Mouse (Mus musculus) MEL (cell line): ENCODE data around the gene Tspoap1. TPM values are rescaled to one million over a fixed set of nuclear protein-coding genes. Genes with fewer than 3 reads are reported as not detected.

Experiments
- DNase-seq: peaks from one replicate; pipeline ENCODE4 v3.0.0; 2011; ENCODE audit warnings: low read depth, low spot score
- H3K27ac ChIP-seq: 2 replicates; pipeline ENCODE4 v1.5.1; 2012; ENCODE audit warnings: low read depth, mild to moderate bottlenecking, control low read depth, low read length, moderate library complexity; ENCODE audit not compliant: control insufficient read depth
- H3K27me3 ChIP-seq, 2 experiments: fragments of 150-350 bp in 1 of 2; sonication (generic) in 1 of 2; 2 replicates each; pipeline ENCODE4 v1.6.1; 2012; ENCODE audit warnings: low read length in 2 of 2, mild to moderate bottlenecking in 2 of 2, improper control_type of control experiment in 1 of 2, moderate library complexity in 1 of 2; ENCODE audit not compliant: insufficient read depth in 2 of 2, control insufficient read depth in 1 of 2
- H3K36me3 ChIP-seq, 2 experiments: 2 replicates each; pipeline ENCODE4 v1.6.1; 2012 to 2014; ENCODE audit warnings: low read length in 2 of 2, improper control_type of control experiment in 1 of 2, inconsistent platforms in 1 of 2, mild to moderate bottlenecking in 1 of 2; ENCODE audit not compliant: insufficient read depth in 2 of 2, control insufficient read depth in 1 of 2
- H3K4me1 ChIP-seq, 2 experiments: fragments of 150-350 bp in 1 of 2; sonication (generic) in 1 of 2; 2 replicates each; pipeline ENCODE4 v1.6.1; 2012; ENCODE audit warnings: low read length in 2 of 2, improper control_type of control experiment in 1 of 2, mild to moderate bottlenecking in 1 of 2; ENCODE audit not compliant: insufficient read depth in 2 of 2, control insufficient read depth in 1 of 2
- H3K4me3 ChIP-seq, 2 experiments: fragments of 150-350 bp in 1 of 2; sonication (generic) in 1 of 2; 2 replicates each; pipeline ENCODE4 v1.5.1; 2012; ENCODE audit warnings: low read depth in 2 of 2, low read length in 2 of 2, mild to moderate bottlenecking in 2 of 2, moderate library complexity in 2 of 2, control low read depth in 1 of 2, improper control_type of control experiment in 1 of 2; ENCODE audit not compliant: control insufficient read depth in 1 of 2, insufficient read depth in 1 of 2
- H3K79me2 ChIP-seq: 2 replicates; pipeline ENCODE4 v1.6.1; 2012; ENCODE audit warnings: mild to moderate bottlenecking, low read length, moderate library complexity; ENCODE audit not compliant: control insufficient read depth, poor library complexity, insufficient read depth
- H3K9ac ChIP-seq: 2 replicates; pipeline ENCODE4 v1.6.1; 2012; ENCODE audit warnings: low read depth, mild to moderate bottlenecking, control low read depth, low read length, moderate library complexity; ENCODE audit not compliant: control insufficient read depth, poor library complexity, severe bottlenecking
- H3K9me3 ChIP-seq: fragments of 150-350 bp; sonication (generic); replicated peaks from 2 replicates; pipeline ENCODE4 v1.6.1; 2012; ENCODE audit warnings: mild to moderate bottlenecking, low read length, improper control_type of control experiment, moderate library complexity; ENCODE audit not compliant: insufficient read depth
- BHLHE40 ChIP-seq: IDR thresholded peaks from 2 replicates; pipeline ENCODE4 v1.6.1; 2012; ENCODE audit warnings: low read depth, mild to moderate bottlenecking, inconsistent platforms, low read length, improper control_type of control experiment, borderline replicate concordance
- CHD2 ChIP-seq: IDR thresholded peaks from 2 replicates; pipeline ENCODE4 v1.6.1; 2011; ENCODE audit warnings: low read length, improper control_type of control experiment
- CTCF ChIP-seq, 3 experiments: IDR thresholded peaks in 2 of 3; conservative IDR thresholded peaks in 1 of 3; 2 replicates each; pipeline ENCODE4 v1.5.1; 2011 to 2012; ENCODE audit warnings: low read length in 3 of 3, low read depth in 2 of 3, mild to moderate bottlenecking in 2 of 3, improper control_type of control experiment in 1 of 3, inconsistent platforms in 1 of 3, mixed read lengths in 1 of 3, moderate library complexity in 1 of 3; ENCODE audit not compliant: control insufficient read depth in 1 of 3, insufficient read depth in 1 of 3, poor library complexity in 1 of 3, severe bottlenecking in 1 of 3
- E2F4 ChIP-seq: IDR thresholded peaks from 2 replicates; pipeline ENCODE4 v1.6.1; 2011; ENCODE audit warnings: low read depth, low read length, improper control_type of control experiment, borderline replicate concordance
- EP300 ChIP-seq, 2 experiments: IDR thresholded peaks; 2 replicates each; pipeline ENCODE4 v1.6.1; 2011; ENCODE audit warnings: improper control_type of control experiment in 2 of 2, low read length in 2 of 2, low read depth in 1 of 2, mild to moderate bottlenecking in 1 of 2
- ETS1 ChIP-seq: IDR thresholded peaks from 2 replicates; pipeline ENCODE4 v1.6.1; 2012; ENCODE audit warnings: low read depth, mild to moderate bottlenecking, inconsistent platforms, low read length, improper control_type of control experiment, moderate library complexity
- GABPA ChIP-seq: IDR thresholded peaks from 2 replicates; pipeline ENCODE4 v1.6.1; 2012; ENCODE audit warnings: low read depth, mild to moderate bottlenecking, inconsistent platforms, low read length, improper control_type of control experiment, moderate library complexity
- KAT2A ChIP-seq: conservative IDR thresholded peaks from 2 replicates; pipeline ENCODE4 v1.6.1; 2012; ENCODE audit warnings: low read depth, low read length, improper control_type of control experiment, inconsistent platforms
- MAZ ChIP-seq: IDR thresholded peaks from 2 replicates; pipeline ENCODE4 v1.6.1; 2012; ENCODE audit warnings: low read depth, mild to moderate bottlenecking, inconsistent platforms, low read length, improper control_type of control experiment
- MYB ChIP-seq: IDR thresholded peaks from 2 replicates; pipeline ENCODE4 v1.6.1; 2011; ENCODE audit warnings: mild to moderate bottlenecking, low read depth, low read length, improper control_type of control experiment
- NELFE ChIP-seq: IDR thresholded peaks from 2 replicates; pipeline ENCODE4 v1.6.1; 2011; ENCODE audit warnings: low read depth, low read length, improper control_type of control experiment
- NRF1 ChIP-seq: IDR thresholded peaks from 2 replicates; pipeline ENCODE4 v1.6.1; 2014; ENCODE audit warnings: low read depth, mild to moderate bottlenecking, inconsistent platforms, low read length, improper control_type of control experiment, moderate library complexity; ENCODE audit not compliant: poor library complexity, insufficient read depth, severe bottlenecking
- POLR2AphosphoS5 ChIP-seq: IDR thresholded peaks from 2 replicates; pipeline ENCODE4 v1.6.1; 2012; ENCODE audit warnings: low read depth, borderline replicate concordance, mild to moderate bottlenecking, inconsistent platforms, low read length, moderate library complexity, mixed read lengths
- UBTF ChIP-seq: IDR thresholded peaks from 2 replicates; pipeline ENCODE4 v1.6.1; 2012; ENCODE audit warnings: low read depth, mild to moderate bottlenecking, inconsistent platforms, low read length, improper control_type of control experiment, moderate library complexity, borderline replicate concordance; ENCODE audit not compliant: insufficient read depth
- USF2 ChIP-seq, 2 experiments: IDR thresholded peaks; 2 replicates each; pipeline ENCODE4 v1.6.1; 2011 to 2012; ENCODE audit warnings: improper control_type of control experiment in 2 of 2, low read length in 2 of 2, borderline replicate concordance in 1 of 2, inconsistent platforms in 1 of 2, low read depth in 1 of 2, mild to moderate bottlenecking in 1 of 2; ENCODE audit not compliant: insufficient read depth in 1 of 2
- ZC3H11A ChIP-seq: IDR thresholded peaks from 2 replicates; pipeline ENCODE4 v1.6.1; 2012; ENCODE audit warnings: low read depth, mild to moderate bottlenecking, inconsistent platforms, low read length, improper control_type of control experiment
- ZKSCAN1 ChIP-seq: IDR thresholded peaks from 2 replicates; pipeline ENCODE4 v1.6.1; 2012; ENCODE audit warnings: low read depth, mild to moderate bottlenecking, inconsistent platforms, low read length, improper control_type of control experiment, moderate library complexity
- ZMIZ1 ChIP-seq: IDR thresholded peaks from 2 replicates; pipeline ENCODE4 v1.6.1; 2012; ENCODE audit warnings: low read depth, mild to moderate bottlenecking, inconsistent platforms, low read length, improper control_type of control experiment, moderate library complexity
- ZNF384 ChIP-seq: IDR thresholded peaks from 2 replicates; pipeline ENCODE4 v1.6.1; 2012; ENCODE audit warnings: low read depth, mild to moderate bottlenecking, inconsistent platforms, low read length, improper control_type of control experiment
- polyA plus RNA-seq, 2 experiments: library from polyadenylated mRNA; stranded (reverse) in 1 of 2; unstranded in 1 of 2; fragments of >175 nt in 1 of 2; fragments of >200 nt in 1 of 2; gene quantifications; 2 replicates each; pipeline versions ENCODE4 v1.2.1 to v1.2.4; 2012; ENCODE audit warnings: low replicate concordance in 2 of 2, low read depth in 1 of 2; ENCODE audit not compliant: insufficient read length in 2 of 2, insufficient read depth in 1 of 2, missing spikeins in 1 of 2
- total RNA-seq: library from RNA; depleted of rRNA; stranded (reverse); fragments of 300-350 nt; gene quantifications from 2 replicates; pipeline ENCODE4 v1.2.3, GENCODE M21; 2012

Tspoap1 gene
- total and polyA plus RNA-seq, 3 experiments: 5.2 to 8.6 TPM; not detected in 1

- DNase-seq: peak; percentile 61
- no peaks in the 10 kb centered on the region for H3K9me3 ChIP-seq
- peaks cover 9% of the 10 kb centered on the region for H3K79me2 ChIP-seq
- no peaks in the 10 kb centered on the region for H3K27me3 ChIP-seq
- H3K36me3 ChIP-seq: no peaks in the 10 kb centered on the region; a peak in 1 of 4 replicates
- no peaks in the 10 kb centered on the region; a peak in 1 of 4 replicates for H3K4me1 ChIP-seq
- H3K27ac ChIP-seq: no peak overlapping the region
- TF ChIP-seq GABPA (no peak), POLR2AphosphoS5 (peak; percentile 91; the same call in 1 of the 2 replicates), ZMIZ1 (no peak)
- TF ChIP-seq, all 39 proteins: peak for 1
- H3K9ac ChIP-seq: no peak overlapping the region
- no peak overlapping the region for H3K4me3 ChIP-seq
These were observed 1.7 kb downstream of the Tspoap1 start for GRCm38 (mm10) chr11:87761806-87762701.

- H3K4me1 ChIP-seq: no peaks in the 10 kb centered on the region; a peak in 1 of 4 replicates
- no peak overlapping the region for H3K9ac ChIP-seq
- no peaks in the 10 kb centered on the region for H3K36me3 ChIP-seq
These were observed 2.5 kb downstream of the Tspoap1 start for GRCm38 (mm10) chr11:87762702-87763385.

GRCm38 (mm10) chr11:87763511-87763987, 3.2 kb downstream of the Tspoap1 start:
- Histone ChIP-seq H3K79me2 (no peaks in the 10 kb centered on the region), H3K27me3 (no peaks in the 10 kb centered on the region), H3K9ac (no peak overlapping the region), H3K9me3 (no peaks in the 10 kb centered on the region), H3K4me3 (no peak overlapping the region), H3K27ac (no peak overlapping the region), H3K4me1 (no peaks in the 10 kb centered on the region; a peak in 1 of 4 replicates), H3K36me3 (no peaks in the 10 kb centered on the region)
- TF ChIP-seq ZC3H11A (no peak), MYB (no peak), POLR2AphosphoS5 (peak; percentile 96; the same call in 1 of the 2 replicates)
- DNase-seq: peak; percentile 37

More at GRCm38 (mm10) chr11:87762702-87763385, 2.5 kb downstream of the Tspoap1 start:
- Histone ChIP-seq H3K9me3 (no peaks in the 10 kb centered on the region), H3K27ac (no peak overlapping the region), H3K4me3 (no peak overlapping the region), H3K79me2 (peaks cover 3% of the 10 kb centered on the region), H3K27me3 (no peaks in the 10 kb centered on the region)
- DNase-seq: peak; percentile 42
- TF ChIP-seq UBTF: no peak
- TF ChIP-seq NELFE: no peak
- no peak for TF ChIP-seq BHLHE40
- TF ChIP-seq KAT2A: no peak
- TF ChIP-seq EP300 (IDR thresholded peaks at IDR 0.05; ENCODE audit: low read depth in 1 of 2, low read length in 2 of 2): no peak
- no peak for TF ChIP-seq NRF1
- no peak for TF ChIP-seq CHD2
- no peak for TF ChIP-seq ZNF384
- TF ChIP-seq E2F4: no peak
- TF ChIP-seq MAZ: no peak
- no peak for TF ChIP-seq MYB
- no peak for TF ChIP-seq ZKSCAN1
- no peak for TF ChIP-seq ZMIZ1
- TF ChIP-seq POLR2AphosphoS5: no peak
- no peak for TF ChIP-seq ETS1
- TF ChIP-seq USF2 (IDR thresholded peaks at IDR 0.05; ENCODE audit: borderline replicate concordance in 1 of 2, insufficient read depth in 1 of 2, low read depth in 1 of 2, low read length in 2 of 2): no peak
- no peak for TF ChIP-seq CTCF (IDR thresholded peaks at IDR 0.05 in 2 of 3, conservative IDR thresholded peaks at IDR 0.05 in 1 of 3; ENCODE audit: control insufficient read depth in 1 of 3, insufficient read depth in 1 of 3, low read depth in 2 of 3, low read length in 3 of 3, poor library complexity in 1 of 3, severe bottlenecking in 1 of 3)
